Mouse (Mus musculus): ENCODE results near the gene Zbtb12.

The Zbtb12 gene

DNA sequence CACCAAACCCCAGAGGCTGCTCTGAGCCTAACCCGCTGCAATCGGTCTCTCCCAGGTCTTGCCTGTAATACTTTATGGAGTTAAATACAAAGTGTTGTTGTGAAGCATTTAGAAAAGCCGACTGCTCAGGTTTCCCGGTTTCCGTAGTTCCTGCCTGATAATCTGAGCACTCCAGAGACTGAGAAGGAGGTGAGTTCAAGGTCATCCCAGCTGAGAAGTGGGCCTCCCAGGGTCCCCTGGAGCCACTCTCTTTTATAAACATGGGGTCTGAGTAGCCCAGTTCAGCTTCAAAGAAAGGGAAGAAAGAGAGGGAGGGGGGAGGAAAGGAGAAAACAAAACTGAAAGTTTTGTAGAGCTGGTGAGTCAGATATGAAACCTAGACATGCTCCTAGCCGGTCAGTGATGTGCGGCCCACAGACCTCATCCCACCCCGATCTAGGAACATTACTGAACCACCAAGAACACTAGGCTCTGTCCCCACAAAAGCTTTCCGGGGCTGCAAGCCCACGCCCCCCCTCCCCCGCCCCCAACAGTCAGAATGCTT, at the start of gene Zbtb12:
TSS of gene Zbtb12 (plus strand) at position 148 of the 544 bp plus-strand sequence.
- in situ Hi-C loops (cut with MboI, MseI): no loop called here

DNA sequence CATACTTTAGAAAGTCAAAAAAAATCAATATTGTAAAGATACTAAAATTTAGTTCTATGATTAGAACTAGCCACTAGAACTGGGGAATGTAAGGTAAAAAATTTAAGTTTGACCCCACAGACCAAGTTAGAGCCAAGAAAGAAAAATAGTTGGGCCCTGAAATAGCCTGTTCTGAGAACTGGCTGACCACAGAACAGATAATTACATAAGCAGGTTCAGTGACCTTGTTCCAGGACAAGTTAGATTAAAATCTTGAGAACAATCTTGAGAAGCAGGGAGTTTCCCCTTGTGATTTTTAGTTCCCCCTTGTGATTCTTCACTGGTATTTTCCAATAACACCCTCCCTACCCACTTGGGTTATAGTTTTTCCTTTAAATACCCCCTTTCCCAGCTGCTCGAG, 48.5 kb upstream of the Zbtb12 start:
- in situ Hi-C loops (cut with MboI, MseI): loop anchor here (25.0 kb wide), 2 partner anchors 768 to 918 kb away; partner anchors contain the start of genes Daxx (in 1 of the 2), Platr17 (in 1 of the 2), Tapbp (in 1 of the 2) and Zbtb22 (in 1 of the 2)

DNA sequence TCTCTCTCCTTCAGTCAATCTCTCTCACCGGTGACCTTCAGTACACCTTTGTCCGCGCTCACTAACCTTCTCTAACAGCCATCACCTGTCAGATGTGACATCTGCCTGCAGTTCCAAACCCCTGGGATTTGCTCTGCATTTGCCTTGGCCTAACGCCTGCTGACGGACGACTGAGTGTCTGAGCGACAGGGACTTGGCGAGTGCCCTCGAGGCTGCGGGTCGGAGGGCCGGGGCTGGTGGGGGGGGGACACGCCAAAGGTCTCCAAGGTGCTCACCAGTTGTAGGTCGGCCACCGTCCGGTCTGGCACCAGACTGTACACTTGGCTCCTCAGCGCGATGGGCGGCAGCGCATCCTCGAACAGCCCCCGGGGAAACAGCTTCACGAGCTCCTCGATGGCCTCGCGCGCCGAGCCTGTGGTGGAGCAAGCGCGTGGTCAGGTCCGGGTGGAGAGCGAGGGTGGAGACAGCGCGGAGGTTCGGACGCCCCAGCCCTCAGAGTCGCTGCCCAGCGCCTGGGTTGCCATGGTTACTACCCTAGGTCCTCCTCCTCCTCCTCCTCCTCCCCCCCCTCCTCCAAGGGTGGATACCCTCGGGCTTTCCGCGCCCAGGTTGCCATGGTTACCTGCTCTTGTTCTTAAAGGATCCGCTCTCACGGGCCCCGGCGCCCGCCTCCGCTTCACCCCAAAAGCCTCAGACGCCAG, 43.0 kb upstream of the Zbtb12 start:
- in situ Hi-C loops (cut with MboI, MseI): loop anchor here (25.0 kb wide), 2 partner anchors 774 to 924 kb away; partner anchors contain the start of genes Daxx (in 1 of the 2), Platr17 (in 1 of the 2), Tapbp (in 1 of the 2) and Zbtb22 (in 1 of the 2)

DNA sequence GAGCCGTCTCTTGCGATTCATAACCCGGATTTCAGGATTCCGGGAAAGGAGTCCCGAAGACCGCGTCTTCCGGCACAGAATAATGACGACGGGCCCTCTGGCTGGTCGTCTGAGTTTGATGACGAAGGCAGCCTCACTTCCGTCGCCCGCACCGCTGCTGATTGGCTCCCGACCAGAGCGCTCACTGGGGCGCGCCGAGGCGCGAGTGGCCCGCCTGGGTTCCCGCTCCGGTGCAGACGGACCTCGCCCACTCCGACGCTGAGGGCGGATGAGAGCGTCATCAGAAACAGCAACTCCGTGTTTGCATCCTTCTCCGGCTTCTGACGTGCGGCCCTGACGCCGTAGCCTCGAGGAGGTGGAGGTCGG, 42.4 kb upstream of the Zbtb12 start, which contains the start of the genes Stk19 and Dxo:
TSS of gene Stk19 (minus strand) at position 90 of the 366 bp plus-strand sequence.
TSS of gene Dxo (plus strand) at position 164 of the 366 bp plus-strand sequence.
- in situ Hi-C loops (cut with MboI, MseI): loop anchor here (25.0 kb wide), 2 partner anchors 775 to 925 kb away; partner anchors contain the start of genes Daxx (in 1 of the 2), Platr17 (in 1 of the 2), Tapbp (in 1 of the 2) and Zbtb22 (in 1 of the 2)

DNA sequence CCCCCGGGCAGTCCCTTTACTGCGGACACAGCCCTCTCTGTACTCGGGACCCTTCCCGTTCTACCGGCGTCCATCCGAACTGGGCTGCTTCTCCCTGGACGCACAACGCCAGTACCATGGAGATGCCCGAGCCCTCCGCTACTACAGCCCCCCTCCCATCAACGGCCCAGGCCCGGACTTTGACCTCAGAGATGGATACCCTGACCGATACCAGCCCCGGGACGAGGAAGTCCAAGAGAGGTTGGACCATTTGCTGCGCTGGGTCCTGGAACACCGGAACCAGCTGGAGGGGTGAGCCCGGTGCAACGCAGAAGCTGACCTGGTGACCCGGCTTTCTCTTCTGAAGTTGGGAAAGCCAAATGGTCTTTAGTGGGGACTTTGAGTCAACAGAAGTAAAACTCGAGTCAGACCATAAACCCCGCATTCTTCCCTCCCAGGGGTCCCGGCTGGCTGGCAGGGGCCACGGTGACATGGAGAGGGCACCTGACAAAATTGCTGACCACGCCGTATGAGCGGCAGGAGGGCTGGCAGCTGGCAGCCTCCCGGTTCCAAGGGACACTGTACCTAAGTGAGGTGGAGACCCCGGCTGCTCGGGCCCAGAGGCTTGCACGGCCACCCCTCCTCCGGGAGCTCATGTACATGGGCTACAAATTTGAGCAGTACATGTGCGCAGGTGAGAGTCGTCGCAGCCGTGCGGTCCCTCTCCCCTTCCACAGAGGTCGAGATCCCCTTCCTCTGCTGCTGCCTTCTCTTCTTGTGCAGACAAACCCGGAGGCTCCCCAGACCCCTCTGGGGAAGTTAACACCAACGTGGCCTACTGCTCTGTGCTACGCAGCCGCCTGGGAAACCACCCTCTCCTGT, 41.6 kb upstream of the Zbtb12 start:
- in situ Hi-C loops (cut with MboI, MseI): loop anchor here (25.0 kb wide), 2 partner anchors 775 to 925 kb away; partner anchors contain the start of genes Daxx (in 1 of the 2), Platr17 (in 1 of the 2), Tapbp (in 1 of the 2) and Zbtb22 (in 1 of the 2)

DNA sequence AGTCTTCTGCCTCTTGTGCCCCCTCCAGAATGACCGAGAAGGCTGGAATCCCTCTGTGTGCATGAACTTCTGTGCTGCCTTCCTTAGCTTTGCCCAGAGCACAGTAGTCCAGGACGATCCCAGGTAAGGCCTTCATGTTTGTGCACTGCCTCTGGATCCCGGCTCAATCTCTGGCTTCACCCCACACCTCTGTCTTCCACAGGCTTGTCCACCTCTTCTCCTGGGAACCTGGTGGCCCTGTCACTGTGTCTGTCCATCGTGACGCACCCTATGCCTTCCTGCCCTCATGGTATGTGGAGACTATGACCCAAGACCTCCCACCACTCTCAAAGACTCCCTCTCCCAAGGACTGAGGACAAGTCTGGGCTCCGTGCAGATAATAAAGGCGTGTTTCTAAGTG, 40.5 kb upstream of the Zbtb12 start:
- in situ Hi-C loops (cut with MboI, MseI): loop anchor here (25.0 kb wide), 2 partner anchors 776 to 926 kb away; partner anchors contain the start of genes Daxx (in 1 of the 2), Platr17 (in 1 of the 2), Tapbp (in 1 of the 2) and Zbtb22 (in 1 of the 2)

DNA sequence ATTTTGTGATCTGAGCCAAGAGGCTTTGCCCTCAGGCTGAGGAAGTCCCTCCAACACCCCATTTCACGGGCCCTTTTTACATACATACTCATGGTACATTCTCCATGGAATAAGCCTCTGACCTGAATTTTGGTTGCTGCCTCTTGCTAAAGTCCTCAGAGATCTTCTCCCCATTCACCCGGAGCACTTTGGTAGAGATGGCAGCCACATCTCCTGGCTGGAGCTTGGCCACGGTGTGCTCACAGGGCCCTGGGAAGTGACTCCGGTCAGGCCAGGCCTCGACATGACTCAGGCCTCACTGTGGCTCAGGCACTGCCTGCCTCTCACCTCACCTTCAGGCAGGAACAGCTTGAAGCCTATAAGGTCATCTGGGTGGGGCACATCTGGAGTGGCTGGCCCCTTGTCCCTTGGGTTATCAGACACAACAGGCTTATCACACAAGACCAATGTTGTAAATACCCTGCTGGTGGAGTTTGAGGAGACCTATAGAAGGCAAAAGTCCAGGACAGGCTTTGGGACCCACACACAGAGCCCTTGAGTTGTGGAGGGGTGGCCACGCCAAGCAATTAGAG, 38.5 kb upstream of the Zbtb12 start:
- in situ Hi-C loops (cut with MboI, MseI): loop anchor here (10.0 to 25.0 kb wide), 3 partner anchors 646 to 929 kb away; partner anchors contain the start of genes Daxx (in 1 of the 2), Platr17 (in 1 of the 2), Psmb8 (in 1 of the 2) and Tapbp (in 1 of the 2)

DNA sequence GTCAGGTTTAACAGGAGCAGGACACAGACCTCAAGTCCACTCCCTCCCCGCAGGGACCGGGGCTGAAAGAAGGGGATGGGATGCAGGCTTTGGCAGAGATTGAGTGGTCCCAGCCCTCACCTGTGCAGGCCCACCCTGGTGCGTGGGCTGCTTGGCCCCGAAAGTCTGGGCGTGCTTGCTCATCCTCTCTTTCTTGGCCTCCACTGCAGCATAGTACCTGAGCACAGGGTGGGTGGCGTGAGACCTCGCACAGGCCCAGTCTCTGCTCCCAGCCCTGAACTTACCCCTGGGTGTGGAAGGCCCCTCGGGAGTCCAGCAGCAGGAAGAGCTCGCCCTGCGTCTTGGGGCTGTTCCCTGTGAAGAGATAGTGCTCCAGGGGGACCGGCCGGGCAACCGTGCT, 34.4 kb upstream of the Zbtb12 start:
- in situ Hi-C loops (cut with MboI, MseI): loop anchor here (10.0 to 25.0 kb wide), 3 partner anchors 650 to 933 kb away; partner anchors contain the start of genes Daxx (in 1 of the 2), Platr17 (in 1 of the 2), Psmb8 (in 1 of the 2) and Tapbp (in 1 of the 2)

DNA sequence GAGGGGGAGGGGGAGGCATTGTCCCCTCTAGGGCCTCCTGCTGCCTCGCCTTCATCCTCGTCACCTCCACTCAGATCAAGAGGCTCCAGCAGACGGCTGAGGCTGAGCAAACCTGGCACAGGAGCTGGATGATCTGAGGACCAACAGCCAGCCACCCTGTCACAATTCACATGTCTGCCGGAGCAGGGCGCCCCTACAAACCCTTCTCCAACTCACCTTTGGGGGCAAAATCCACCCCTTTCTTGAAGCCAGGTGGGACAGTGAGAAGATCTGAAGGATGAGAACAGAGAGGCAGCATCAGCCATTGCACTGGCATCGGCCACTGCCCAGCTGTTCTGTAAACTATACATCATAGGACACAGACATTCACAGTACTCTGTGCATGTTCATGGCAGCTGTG, 32.1 kb upstream of the Zbtb12 start:
- in situ Hi-C loops (cut with MboI, MseI): loop anchor here (10.0 to 25.0 kb wide), 3 partner anchors 652 to 935 kb away; partner anchors contain the start of genes Daxx (in 1 of the 2), Platr17 (in 1 of the 2), Psmb8 (in 1 of the 2) and Tapbp (in 1 of the 2)

DNA sequence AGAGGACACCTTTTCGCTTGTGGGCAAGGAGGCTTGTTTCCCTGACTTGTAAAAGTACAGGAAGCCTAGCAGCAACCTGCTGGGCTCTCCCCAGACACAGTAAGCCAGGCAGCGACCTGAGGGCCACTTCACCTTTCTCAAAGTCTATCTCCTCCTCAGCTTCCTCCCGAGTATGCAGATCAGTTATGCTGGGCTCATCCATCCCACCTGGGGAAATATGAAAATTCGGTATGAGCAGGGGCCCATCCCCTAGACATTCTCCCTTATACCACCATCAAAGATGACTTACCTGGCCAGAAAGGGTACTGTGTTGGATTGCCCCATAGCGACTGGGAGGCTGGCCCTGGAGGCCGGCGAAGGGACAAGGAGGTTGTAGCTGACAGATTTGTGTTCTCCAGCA, 31.7 kb upstream of the Zbtb12 start:
- in situ Hi-C loops (cut with MboI, MseI): loop anchor here (10.0 to 25.0 kb wide), 3 partner anchors 653 to 935 kb away; partner anchors contain the start of genes Daxx (in 1 of the 2), Platr17 (in 1 of the 2), Psmb8 (in 1 of the 2) and Tapbp (in 1 of the 2)

DNA sequence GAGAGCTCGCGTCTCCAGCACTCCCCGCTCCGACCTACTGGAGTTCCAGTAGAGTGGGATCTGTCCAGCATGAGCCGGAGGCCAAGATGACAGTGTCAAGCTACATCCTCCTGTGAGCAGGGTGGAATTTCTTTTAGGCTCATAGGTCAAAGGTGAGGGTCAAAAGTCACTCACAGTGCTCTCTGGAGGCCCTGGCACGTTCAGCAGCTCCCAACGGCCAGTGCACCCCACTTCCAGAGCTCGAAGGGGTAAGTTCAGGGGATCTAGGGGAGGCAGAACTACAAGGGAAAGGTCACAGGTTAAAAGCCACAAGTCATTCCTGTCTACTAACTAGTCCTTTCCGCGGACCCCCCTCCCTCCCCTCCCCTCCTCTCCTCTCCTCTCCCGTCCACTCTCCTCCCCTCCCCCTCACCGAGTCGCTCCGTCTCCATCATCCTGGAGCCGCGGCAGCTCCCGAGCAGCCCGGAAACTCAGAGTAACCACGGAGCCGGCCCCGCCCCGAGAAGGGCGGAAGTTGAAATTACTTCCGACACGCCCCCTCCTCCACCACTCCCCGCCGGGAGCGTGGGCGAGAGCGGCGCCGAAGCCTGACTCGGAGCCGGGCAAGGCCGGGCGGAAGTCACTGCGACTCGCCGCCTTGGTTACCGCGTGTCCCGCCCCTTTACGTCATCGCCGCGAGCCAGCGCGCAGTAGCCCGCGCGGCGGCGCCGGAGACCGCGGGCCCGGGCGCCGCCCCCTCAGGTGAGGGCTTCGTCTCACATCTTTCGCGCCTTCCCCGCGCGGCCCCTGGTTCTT, 29.4 kb upstream of the Zbtb12 start, which contains the start of the genes Skiv2l and Nelfe:
TSS of gene Skiv2l (minus strand) at position 489 of the 795 bp plus-strand sequence.
TSS of gene Nelfe (plus strand) at position 670 of the 795 bp plus-strand sequence.
- in situ Hi-C loops (cut with MboI, MseI): loop anchor here (10.0 to 25.0 kb wide), 3 partner anchors 655 to 938 kb away; partner anchors contain the start of genes Daxx (in 1 of the 2), Platr17 (in 1 of the 2), Psmb8 (in 1 of the 2) and Tapbp (in 1 of the 2)

DNA sequence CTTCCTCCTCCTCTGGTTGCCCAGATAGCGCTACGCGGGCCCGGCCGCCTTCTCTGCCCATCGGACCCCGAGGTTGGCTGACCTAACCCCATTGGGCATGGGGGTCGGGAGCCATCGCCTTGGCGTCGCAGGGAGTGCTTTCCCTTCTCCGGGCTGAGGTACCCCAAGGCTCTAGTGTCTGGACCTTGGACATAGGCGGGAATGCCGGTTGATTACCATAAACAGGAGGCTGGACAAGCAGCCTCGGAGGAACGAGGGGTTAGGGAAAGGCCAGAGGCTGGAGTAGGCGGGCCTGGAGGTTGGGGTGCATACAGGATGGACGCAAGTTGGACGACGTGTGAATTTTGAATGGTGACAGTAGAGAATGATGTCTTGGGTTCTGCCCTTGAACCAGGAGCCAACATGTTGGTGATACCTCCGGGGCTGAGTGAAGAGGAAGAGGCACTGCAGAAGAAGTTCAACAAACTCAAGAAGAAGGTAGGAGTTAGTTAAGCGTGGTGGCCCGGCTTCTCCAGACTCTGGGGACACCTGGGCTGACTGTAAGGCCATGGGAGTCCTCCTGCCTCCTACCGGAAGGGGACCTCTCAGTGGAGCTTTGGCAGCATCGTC, 28.7 kb upstream of the Zbtb12 start:
- in situ Hi-C loops (cut with MboI, MseI): no loop called here

DNA sequence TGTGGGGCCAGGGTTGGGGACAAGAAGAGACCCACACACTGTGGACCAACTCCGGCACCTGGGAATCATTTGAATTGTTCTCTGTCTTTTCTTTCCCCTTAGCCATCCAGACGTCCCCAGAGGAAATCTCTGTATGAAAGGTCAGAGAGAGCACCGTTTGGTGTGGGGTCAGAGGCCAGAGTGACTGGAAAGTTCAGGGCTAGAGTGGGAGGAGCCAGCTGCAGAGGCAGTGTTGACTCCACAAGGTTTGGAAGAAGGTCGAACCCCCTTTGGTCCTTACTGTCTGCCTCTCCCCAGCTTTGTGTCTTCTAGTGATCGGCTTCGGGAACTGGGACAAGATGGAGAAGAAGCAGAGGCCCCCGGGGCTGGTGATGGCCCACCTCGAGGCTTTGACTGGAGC, 25.8 kb upstream of the Zbtb12 start:
- in situ Hi-C loops (cut with MboI, MseI): no loop called here

DNA sequence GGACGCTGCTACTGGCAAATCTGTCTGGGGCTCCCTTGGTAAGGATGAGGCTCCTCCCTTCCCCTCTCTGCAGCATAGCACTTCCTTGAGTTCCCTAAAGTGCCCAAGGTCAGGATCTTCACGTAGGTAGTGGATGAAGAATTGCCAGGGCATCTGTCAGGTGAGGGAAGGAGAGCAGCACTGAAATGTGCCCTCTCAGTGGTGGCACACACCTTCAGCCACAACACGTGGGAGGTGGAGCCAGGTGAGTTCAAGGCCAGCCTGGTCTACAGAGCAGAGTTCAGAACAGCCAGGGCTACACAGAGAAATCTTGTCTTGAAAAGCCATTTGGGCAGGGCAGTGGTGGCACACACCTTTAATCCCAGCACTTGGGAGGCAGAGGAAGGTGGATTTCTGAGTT, 24.5 kb upstream of the Zbtb12 start:
- in situ Hi-C loops (cut with MboI, MseI): no loop called here

DNA sequence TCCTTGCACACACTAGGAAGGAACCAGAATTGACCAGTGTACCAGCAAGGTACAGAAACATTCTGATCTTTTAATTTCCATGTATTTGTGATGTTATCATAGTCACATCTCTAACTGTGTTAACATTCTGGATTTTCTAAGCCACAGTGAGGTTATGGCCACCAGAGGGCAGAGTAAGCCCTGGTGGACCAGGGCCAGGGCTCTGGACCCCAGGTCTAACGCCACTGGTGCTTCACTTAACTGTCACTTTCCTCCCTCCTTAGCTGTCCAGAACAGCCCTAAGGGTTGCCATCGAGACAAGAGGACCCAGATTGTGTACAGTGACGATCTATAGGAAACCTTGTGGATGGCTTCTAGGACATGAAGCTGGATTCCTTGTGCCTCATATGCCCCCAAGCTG, 23.5 kb upstream of the Zbtb12 start:
- in situ Hi-C loops (cut with MboI, MseI): no loop called here

DNA sequence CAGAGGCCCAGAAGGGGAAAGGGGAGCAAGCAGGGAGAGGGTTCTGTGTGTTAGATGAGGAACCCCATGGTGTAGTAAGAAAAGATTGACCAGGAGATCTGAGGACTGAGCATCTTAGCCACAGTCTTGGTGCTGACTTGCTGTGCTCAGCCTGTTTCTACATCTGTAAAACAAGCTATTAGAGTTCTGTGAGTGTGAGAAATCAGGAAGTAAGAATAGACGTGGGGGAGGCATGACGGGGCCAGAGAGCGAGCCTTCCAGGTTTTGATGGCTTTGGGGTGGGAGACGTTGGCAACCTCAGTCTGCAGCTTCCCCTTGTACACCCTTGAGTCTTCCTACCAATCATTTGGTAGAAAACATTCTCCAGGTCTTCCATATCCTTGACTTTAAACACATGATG, 20.6 kb upstream of the Zbtb12 start:
- in situ Hi-C loops (cut with MboI, MseI): no loop called here

DNA sequence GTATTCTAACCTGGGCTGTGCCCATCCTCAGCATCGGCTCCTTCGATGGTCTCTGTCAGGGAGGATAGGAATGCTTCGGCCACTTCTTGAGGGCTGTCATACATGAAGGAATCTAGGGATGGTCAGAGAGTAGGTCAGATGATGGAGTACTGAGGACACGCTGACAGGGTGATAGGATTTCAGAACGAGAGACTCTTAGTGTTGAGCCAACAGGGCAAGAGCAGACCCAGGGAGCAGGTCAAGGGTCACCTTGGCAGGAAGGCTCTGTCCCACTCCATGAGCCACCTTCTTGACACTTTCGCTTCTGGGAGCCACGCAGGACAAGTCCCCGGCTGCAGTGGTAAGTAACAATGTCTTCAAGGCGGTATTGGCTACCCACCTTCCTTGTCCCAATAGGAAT, 18.8 kb upstream of the Zbtb12 start:
- in situ Hi-C loops (cut with MboI, MseI): loop anchor here in 1 of 2 experiments (5.0 kb wide), 1 partner anchor 52 kb away; the partner anchor contains the start of gene Slc44a4

DNA sequence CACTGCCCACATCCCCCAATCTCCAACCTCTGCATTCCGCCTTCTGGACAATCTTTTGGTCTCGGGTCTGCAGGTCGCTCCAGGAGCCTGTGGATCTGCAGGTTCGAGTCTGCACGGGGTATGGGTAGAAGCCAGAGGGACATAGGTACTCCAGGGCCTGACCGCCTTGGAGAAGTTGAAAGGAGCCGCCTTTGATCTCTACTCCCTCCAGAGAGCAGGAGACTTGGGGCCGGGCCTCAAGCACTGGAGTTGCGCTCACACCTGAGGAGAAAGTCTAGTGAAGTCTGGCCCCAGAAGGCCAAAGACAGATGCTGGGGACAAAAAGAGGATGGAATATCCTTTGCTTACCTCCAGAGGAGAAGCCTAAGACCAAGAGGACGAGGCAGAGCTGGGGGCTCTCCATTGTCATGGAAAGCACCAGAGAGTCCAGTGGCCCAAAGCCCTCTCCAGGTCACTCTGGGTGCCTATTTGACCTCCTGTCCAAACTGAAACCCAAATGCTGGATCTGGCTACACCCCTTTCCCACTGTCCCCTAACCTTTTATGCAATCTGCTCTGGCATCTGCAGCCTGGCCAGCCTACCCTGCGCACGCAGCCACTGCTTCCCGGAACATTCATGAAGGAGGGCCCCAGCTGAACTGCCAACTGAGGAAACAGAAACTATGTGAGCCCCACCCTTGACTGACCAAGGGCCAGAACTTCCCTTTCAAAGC, 17.4 kb upstream of the Zbtb12 start:
- in situ Hi-C loops (cut with MboI, MseI): loop anchor here in 1 of 2 experiments (5.0 kb wide), 1 partner anchor 50 kb away; the partner anchor contains the start of gene Slc44a4

Measured in T-helper 17 cell (primary cell).